Mouse (Mus musculus) skeletal muscle tissue, adult 2 months (tissue): ENCODE results near the gene Gm10644.
A peak's percentile ranks its signal among the peaks of the same experiment; 100 is the strongest.

Experiments
- DNase-seq: peaks from one replicate; pipeline ENCODE4 v3.0.0-alpha.2; 2012; ENCODE audit warnings: low read depth, low spot score

The Gm10644 gene

DNA sequence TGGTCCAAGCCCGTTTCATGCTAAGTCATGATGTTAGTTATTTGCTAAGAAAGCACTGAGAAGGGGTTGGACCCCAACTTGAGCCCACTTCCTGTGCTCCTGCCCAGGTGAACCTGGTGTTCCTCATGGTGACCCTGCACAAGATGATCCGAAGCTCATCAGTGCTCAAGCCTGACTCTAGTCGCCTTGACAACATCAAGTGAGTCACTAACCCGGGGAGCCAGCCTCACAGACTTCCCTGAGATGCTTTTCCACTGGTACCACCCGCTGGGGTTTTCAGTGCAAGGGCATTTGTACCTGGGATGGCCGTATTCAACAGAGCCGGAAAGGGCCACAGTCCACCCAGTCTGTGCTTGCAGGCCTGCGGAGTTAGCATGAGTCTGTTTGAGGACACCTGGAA, 19.6 kb downstream of the Gm10644 start:
- DNase-seq, result no peak

DNA sequence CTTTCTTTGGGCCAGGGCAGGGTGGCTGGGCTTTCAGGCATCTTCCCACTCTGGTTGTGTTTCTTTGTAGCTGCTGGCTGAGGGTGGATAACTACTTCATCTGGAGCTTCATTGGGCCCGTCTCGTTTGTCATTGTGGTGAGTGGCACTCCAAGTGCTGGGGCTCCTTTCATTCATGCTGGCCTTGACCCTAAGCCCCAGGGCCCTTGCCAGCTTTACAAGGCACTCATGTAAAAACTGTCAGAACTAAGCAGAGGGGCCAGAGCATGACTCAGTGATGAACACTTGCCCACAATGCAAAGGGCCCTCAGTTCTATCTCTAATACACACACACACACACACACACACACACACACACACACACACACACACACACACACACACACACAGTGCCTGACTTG, 20.0 kb downstream of the Gm10644 start:
- DNase-seq, result no peak

DNA sequence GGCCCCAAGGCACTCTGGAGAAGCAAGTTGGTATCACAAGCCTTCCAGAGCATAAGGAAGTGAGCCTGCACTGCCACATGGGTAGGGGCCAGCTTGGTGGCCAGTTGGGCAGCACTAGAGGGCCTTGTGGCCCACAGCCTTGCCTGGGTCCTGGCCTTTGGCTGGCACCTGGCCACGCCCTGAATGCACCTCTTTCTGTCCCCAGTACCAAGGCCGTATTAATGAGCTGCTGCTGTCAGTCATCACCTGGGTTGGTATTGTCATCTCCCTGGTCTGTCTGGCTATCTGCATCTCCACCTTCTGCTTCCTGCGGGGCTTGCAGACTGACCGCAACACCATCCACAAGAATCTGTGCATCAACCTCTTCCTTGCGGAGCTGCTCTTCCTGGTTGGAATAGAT, 20.8 kb downstream of the Gm10644 start:
- no peak for DNase-seq

DNA sequence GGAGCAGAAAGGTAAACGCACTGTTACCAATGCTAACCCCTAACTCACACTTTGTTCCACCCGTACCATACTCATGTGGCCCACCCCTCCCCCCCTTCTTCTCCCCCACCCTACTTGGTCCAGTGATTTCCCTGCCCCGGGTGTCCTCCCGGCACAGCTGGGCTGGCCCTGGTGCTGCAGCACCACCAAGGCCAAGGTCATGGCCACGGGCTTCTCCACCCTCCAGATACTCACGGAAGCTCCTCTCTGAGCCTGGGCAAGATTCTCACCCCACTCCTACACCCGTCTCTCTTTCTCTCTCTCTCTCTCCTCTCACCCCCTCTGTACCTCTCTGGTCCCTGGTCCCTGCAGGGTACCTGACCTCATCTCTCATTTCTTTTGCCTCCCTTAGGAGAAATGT, 28.7 kb downstream of the Gm10644 start:
- DNase-seq, result no peak

DNA sequence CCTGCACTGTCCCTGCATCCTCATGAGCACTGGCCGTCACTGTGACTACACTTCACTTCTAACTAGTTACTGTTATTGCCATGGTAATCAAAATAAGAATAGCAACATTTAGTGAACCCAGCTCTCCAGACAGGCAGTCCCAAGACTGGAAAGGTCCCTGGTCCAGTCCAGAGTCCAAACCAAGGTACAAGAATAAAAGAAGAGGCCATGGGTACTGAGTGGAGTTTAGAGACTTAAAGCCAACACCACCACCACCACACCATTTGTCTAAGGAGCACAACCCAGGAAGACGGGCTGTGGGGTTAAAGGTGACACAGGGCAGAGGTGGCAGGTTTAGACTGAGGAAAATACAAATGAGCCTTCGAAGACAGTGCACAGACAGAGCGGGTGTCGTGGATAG, 30.4 kb downstream of the Gm10644 start:
- no peak for DNase-seq

DNA sequence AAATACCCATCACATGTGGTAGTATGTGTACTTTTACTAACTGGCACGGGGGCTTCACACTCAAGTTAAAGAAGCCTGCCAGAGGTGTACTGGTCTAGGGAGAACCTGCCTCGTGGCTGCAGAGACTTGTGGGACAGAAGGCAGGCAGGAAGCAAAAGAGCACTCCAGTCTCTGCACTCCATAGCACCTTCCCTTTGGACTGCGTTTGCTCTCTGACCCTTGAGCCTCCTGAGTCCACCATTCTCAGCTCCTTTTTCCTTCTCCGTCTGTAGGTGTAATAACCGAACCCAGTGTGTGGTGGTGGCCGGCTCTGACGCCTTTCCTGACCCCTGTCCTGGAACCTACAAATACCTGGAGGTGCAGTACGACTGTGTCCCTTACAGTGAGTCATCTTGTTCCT, 32.3 kb downstream of the Gm10644 start:
- DNase-seq, result no peak

DNA sequence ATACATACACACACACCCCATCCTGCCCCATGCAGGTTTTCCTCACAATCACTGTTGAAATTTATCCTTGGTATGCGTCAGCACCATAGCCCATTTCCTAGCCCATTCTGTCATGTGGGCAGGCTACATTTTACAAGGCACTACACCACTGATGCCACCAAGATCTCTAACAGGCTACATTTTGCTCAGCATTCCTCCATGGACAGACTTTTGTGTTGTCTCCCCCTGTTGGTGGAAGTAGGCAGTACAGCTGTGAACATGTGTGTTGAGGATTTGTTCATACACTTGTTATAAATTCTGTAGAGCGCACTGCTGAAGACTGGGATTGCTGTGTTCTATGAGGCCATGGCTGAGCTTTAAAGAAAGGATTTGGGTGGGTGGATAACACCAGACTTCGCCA, 33.4 kb downstream of the Gm10644 start:
- DNase-seq, result peak; percentile 48

DNA sequence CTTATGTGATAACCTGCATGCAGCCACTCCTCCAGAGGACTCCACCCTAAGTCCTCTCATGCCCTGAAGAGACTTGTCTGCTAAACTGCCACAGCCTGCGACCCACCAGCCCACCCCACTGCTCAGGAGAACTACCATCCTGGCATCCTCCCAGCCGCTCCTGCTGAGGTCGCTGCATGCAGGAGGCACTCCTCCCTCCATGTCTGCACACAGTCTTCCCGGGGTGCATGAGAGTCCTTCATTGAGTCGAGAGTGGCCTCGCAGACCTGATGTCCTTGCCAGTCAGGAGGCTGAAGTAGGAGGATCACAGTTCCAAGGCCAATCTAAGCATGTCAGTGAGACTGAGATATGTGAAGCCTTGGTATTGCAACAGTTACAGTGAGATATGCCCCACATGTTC, 37.4 kb downstream of the Gm10644 start:
- DNase-seq, result no peak

DNA sequence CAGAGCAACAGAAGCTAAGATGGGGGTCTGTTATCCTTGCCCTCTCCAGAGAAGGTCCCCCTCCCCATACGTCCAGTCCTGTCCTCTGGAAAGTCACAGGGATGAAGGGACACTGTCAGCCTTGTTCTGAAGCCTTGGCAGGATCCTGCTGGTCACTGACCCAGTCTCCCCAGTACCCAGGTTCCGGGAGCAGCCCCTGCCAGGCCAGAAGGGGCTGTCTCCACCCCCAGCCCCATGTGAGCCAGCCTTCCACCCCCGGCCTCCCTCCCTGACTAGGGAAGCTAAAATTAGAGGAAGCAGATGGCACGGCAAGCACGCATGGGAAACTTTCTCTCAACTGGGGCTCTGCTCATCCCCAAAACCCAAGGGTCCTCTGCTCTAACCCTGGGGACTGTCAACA, 39.0 kb downstream of the Gm10644 start:
- no peak for DNase-seq

DNA sequence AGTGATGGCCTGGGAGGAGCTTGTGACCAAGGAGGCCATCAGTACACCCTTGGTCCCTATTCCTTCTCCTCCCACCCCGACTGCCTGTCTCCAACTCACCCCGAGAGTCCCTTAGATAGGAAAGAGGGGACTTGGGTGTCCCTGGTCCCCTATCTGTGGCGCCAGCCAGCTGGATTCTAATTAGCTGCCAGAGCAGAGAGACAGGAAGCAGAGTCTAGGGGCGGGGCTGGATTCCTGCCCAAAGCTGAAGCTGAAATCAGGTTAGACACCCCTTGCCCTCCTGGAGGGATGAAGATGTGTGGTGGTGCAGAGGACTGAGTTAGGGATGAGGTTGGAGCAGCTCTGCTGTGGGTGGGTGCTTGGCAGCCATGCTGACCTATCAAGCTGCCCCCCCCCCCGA, 40.1 kb downstream of the Gm10644 start:
- DNase-seq, result no peak

DNA sequence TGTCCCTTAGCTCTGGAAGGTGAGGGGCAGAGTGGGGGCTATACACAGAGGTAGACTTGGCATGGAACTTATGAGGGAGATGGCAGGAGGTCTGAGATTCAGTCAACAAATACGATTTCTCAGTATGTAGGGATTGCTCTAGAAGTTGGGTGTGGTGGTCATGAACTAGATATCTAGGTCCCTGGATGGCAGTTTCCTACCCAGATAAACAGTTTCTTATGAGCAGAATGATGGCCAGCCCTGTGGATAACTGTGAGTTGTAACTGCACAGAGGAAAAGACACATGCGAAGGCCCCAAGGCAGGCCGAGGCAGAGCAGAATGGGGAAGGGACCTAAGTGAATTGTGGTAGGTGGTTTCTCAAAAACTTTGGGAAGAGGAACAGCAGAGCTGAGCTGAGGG, 40.8 kb downstream of the Gm10644 start:
- no peak for DNase-seq

DNA sequence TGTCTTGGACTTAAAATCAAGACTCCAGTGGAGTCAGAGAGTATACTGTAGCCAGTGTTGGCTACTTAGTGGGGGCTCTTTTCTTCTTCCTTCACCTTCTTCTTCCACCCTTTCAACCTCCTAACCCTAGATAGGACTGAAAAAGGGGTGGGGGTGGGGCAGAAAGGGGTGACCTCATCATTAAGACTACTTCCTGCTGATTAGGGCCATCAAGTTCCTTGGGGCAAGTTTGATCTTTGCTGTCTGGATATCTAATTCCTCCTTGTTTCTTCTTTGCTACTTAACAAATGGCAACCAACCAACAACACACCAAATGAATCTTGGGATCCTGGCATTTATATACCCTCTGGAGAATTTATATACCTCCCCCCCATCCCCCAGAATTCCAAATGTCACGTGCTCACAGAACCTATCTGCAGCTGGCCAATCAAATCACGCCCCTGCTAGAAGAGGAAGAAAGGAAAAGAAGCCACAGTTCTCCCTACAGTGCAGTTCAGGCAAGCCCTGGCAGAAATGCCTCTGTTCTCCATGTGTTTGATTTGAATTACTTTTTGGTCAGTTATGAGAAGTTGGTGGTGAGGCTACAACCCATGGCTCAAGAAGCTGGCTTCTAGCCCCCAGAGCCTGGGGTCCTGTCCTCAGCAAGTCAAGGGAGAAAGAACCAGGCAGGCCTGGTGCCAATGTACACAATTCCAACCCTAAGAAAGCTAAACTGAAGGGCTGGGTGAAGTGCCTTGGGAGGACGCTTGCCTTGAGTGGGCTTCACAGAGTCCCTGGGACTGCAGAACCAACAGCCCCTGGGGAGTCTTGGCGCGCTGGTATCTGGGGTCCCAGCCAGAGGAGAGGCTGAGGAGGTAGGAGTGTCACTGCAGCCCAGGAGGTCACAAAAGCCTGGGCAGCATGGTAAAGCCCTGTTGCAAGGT, 42.9 kb downstream of the Gm10644 start:
- DNase-seq, result no peak

DNA sequence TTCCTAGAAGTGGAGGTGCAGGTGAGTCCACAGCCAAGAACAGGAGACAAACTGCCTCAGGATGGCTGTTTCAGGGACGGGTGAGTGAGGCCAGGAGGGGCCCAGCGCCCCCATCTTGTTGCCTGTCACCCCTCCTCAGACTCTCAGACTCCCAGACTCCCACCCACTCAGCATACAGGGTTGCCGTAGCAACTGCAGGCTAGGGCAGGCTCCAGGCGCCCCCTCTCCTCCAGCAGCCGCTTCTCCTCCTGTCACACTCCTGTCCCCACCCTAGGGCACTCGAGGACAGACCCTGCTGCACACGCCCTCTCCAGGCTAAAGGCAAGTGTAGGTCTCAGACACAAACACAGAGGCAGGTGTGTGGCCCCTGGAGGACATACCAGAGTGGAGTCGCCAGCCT, 45.7 kb downstream of the Gm10644 start:
- no peak for DNase-seq

DNA sequence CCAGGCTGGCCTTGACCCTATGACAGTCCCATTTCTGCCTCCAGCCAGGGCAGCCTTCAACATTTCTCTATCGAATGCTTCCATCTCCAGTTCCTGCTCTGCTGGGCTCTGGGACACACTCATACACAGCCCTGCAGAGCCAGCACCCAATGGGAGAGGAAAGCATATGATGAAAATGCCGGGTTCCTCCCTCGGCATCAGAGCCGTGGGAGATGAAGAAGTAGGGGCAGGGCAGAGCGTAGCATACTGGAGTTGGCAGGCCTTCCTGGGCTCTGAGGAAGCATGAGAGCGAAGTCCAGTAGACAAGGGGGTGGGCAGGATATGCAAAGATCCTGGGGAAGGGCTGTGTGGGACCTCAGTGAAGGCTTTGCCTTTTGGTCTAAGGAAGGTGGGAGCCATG, 46.4 kb downstream of the Gm10644 start:
- no peak for DNase-seq

DNA sequence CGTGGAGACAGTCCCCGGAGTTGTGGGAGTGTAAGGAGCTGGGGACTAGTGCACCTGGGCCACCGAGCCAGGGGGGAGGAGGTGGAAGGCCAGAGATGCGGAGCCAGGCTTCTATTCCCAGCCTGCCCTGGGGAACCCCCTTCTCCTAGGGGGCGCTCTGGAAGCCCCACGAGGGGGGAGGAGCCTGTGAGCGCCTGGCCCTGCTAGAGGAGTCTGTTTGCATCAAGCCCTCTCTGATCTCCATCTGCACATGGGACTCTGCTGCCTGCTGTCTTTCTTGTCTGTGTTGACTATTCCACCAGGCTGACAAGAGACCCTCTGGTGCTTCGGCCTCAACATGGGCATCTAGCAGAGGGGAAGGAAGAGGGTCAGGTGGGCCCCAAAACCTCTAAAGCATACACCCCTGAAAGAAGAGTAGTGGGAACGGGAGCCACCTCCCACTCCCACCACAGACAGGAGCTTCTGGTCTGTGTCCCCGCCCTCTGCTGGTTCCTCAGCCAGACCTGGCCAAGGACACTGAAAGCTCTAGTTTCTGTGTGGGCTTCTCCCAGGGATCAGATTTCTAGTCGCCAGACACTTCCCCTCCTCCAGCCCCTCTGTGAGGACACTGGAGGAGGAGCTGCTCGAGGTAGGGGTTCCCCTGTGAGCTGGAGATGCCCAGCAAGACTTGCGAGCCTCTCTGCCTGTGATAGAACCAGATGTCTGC, 51.9 kb downstream of the Gm10644 start:
- no peak for DNase-seq

DNA sequence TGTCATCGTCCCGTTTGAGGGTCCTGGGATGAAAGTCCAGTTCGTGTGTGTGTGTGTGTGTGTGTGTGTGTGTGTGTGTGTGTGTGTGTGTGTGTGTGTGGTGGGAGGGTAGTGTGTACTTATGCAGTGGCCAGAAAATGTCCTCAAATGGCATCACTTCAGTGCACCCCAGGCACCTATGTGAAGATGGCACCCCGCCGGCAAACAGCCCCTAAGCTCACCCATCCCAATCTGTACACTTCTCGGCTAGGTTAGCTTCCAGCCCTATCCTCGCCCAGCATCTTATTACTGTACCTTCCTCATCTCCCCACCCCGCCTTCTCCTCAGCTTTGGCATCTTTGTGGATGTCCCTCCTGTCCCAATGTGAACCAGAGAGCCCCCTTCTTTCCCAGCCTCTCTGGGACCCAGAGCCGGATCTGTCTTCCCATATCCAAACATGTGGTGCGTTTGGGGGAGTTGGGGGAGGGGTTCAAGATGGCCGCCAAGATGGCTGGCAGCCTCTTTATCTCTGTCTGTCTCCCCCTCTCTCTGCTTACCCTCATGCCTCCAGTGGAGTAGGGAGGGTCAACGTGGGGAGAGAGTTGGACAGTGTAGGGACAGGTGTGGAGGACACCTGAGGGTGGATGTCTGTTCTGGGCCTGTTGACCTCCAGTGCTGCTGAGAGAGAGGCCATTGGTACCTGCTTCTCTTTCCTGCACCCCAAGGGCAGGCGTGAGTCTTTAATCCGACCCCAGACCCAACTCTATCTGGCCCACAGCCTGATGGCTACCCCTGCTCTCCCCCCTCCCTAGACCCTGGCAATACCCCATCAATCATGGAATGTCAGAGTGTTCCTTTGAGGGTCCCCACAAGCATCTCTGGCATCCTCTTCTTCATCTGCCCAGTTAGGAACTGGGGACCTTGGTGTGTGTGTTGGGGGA, 53.2 kb downstream of the Gm10644 start:
- DNase-seq, result no peak

DNA sequence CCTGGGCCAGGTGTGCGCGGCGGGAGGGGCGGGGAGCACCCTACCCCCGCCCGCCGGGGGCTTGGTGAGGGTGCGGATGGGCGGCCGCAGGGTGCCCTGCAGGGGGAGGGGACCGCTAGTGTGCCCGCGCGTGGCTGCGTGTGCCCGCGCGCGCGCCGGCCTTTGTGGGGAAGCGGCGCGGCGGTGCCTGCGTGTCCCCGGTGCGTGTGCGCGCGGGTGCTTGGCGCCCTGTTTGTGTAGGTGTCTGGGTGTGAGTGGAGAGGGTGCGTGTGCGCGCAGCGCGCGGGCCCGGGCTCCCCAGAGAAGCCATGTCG, 54.1 kb downstream of the Gm10644 start:
- DNase-seq, result no peak

DNA sequence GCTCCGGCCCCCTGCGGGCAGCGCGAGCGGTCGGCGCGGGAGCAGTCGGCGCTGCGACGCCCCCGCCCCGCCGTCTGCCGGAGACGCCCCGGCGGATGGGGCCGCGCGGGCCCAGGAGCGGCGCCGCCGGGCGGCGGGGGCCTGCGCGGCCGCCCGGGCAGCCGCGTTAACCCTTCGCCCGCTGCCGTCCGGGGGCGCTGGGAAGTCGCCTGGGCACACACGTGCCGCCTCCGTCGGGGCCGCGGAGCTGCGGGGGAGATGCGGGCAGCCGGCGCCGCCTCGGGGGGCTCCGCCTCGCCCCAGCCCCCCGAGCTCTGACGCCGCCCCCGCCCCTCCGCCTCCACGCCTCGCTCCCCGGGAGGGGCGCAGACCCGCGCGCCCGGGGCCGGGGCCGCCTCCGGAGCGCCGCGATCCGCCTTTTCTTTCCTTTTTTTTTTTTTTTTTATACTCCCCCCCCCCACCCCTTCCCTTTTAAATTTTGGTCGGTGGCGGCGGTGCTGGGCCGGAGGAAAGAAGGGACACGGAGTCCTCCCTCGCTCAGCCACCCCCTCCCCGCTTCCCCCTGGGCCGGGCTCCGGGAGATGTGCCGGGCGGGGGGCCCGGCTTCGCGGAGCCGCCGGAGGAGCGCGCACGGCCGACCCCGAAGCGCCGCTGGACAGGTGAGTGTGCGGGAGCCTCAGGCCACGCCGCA, 54.6 kb downstream of the Gm10644 start:
- DNase-seq, result no peak

DNA sequence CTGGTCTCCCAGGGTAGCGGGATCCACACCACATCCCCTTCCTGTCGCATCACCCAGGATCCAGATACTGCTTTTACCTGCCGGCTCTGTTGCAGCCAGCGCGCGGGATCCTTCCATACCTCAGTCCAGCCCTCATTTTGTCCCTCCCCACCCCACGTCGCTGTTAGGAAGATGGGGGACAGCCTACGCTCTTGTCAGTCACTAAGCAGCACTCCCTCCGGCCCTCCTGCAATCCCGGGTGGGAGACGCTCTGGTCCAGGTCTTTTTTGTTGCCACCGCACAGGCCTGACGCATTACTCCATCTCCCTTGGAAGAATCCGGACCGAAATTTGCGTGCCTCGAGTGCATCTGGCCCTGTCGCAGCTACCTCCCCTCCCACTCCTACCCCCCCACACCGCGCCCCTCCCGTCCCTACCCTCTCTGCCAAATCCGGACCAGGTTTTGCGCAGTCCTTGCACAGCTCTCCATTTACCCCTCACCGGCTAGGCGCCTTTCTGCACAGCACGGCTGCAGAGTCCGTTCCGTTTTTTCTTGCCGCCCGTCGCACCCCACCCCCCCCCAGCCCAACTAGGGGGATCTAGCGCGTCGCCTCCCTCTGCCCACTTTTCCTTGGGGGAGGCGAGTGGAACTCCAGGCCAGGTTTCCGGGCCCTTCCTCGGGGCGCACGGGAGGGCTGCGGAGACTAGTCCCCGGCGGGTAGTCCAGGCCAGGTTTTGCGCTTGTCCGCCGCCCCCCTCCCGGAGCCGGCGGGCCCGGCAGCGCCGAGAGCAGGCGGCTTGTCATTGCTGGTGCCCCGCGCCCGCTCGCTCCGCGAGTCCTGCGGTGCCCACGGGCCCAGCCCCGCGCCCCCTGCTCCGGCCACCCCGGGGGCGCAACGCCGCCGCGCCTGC, 55.4 kb downstream of the Gm10644 start, which contains the start of gene Adgrl1:
Gene Adgrl1, plus strand, starts transcription at position 743 of the 890 bp plus-strand sequence.
- DNase-seq, result peak; percentile 83

DNA sequence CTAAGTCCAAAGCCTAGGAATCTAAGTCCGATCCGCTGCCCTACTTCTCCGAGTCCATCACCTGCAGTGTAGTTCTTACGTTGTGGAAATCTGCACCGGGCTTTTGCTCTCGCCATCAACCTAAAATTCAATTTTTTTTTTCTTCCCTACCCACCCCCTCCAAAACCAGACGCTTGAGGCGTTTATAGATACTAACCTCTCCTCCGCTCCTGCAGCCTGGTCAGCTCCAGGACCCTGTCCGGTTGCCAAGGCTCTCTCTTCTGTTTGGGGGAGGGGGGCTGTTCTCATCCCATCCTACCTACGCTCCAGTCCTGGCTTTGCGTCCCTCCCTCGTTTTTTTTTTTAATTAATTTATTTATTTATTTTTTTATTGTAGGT, 56.0 kb downstream of the Gm10644 start:
- peak; percentile 43 for DNase-seq

DNA sequence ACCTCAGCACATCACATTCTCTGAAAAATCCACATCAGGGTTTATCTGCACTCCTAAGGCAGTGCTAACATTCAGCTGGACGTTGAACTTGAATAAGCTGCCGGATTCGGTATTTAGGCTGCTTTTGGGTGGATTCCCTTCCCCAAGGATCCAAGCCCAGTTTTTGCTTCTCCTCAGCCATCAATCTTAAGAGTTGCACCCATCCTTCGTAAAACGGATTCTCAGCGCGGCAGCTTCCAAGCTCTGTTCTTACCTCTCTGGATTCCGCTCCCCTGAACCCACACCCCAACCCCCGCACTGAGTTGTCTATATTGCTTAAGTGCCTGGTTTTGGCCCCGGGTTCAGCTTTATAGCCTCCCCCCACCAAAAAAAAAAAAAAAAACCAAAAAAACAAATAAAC, 56.5 kb downstream of the Gm10644 start:
- DNase-seq, result no peak
